Mouse (Mus musculus) testis, adult 2 months (tissue): ENCODE measurements around the gene Crkl.

Experiments used
- CTCF ChIP-seq: fragments of 200-500 bp; IDR thresholded peaks from 2 replicates; pipeline ENCODE4 v1.5.1; 2012; ENCODE audit warnings: low read depth, mild to moderate bottlenecking, inconsistent platforms, low read length, moderate library complexity; ENCODE audit not compliant: control insufficient read depth, insufficient read depth, insufficient replicate concordance
- POLR2A ChIP-seq: fragments of 200-500 bp; IDR thresholded peaks from 2 replicates; pipeline ENCODE4 v1.6.1; 2012; ENCODE audit warnings: low read depth, mild to moderate bottlenecking, inconsistent platforms, low read length, moderate library complexity; ENCODE audit not compliant: control insufficient read depth

- no peak for TF ChIP-seq CTCF
- no peak for TF ChIP-seq POLR2A
Observed at GRCm38 (mm10) chr16:17536584-17536983, 84.8 kb downstream of the Crkl start.
